Mouse (Mus musculus) right cerebral cortex, adult 18-20 months (tissue): ENCODE results near the gene Ndufa6.

ENCODE experiments used
- DNase-seq: peaks from one replicate; pipeline ENCODE4 v3.0.0; 2022; ENCODE audit warnings: mixed read lengths

The Ndufa6 gene

GRCm38 (mm10) chr15:82340414-82341035 lies 13.6 kb downstream of the Ndufa6 start:
- no peak for DNase-seq

GRCm38 (mm10) chr15:82339634-82340254 lies 14.4 kb downstream of the Ndufa6 start:
- no peak for DNase-seq

- no peak for DNase-seq
Observed at GRCm38 (mm10) chr15:82339150-82339549, 15.0 kb downstream of the Ndufa6 start.

GRCm38 (mm10) chr15:82338593-82339112 lies 15.5 kb downstream of the Ndufa6 start, which contains the start of the genes Naga, Pheta2 and Smdt1:
Gene Naga, minus strand, starts transcription at chr15:82338925.
Gene Pheta2, plus strand, starts transcription at chr15:82338942.
Gene Smdt1, plus strand, starts transcription at chr15:82338959.
- DNase-seq = peak; percentile 96

GRCm38 (mm10) chr15:82337875-82338274 lies 16.2 kb downstream of the Ndufa6 start:
- DNase-seq = no peak

- DNase-seq = no peak
Observed at GRCm38 (mm10) chr15:82336629-82337028, 17.5 kb downstream of the Ndufa6 start.

- no peak for DNase-seq
Observed at GRCm38 (mm10) chr15:82335194-82335593, 18.9 kb downstream of the Ndufa6 start.

GRCm38 (mm10) chr15:82325382-82325781 lies 28.7 kb downstream of the Ndufa6 start:
- DNase-seq = no peak

- DNase-seq = no peak
Observed at GRCm38 (mm10) chr15:82322195-82322594, 31.9 kb downstream of the Ndufa6 start.

GRCm38 (mm10) chr15:82319613-82320012 lies 34.5 kb downstream of the Ndufa6 start:
- no peak for DNase-seq

- DNase-seq = no peak
Observed at GRCm38 (mm10) chr15:82317839-82318238, 36.3 kb downstream of the Ndufa6 start.

GRCm38 (mm10) chr15:82308416-82308815 lies 45.7 kb downstream of the Ndufa6 start:
- DNase-seq = no peak

GRCm38 (mm10) chr15:82307107-82307506 lies 47.0 kb downstream of the Ndufa6 start:
- DNase-seq = no peak
